Mouse (Mus musculus): ENCODE results near the gene Glb1. TPM values are rescaled to one million over a fixed set of nuclear protein-coding genes. Genes with fewer than 3 reads are reported as not detected.

The Glb1 gene
- polyA plus RNA-seq, 1 experiment from 2014 or later: 47.7 TPM

- Histone ChIP-seq H3K9me3 (no peaks in the 10 kb centered on the region), H3K36me3 (no peaks in the 10 kb centered on the region), H3K4me1 (no peaks in the 10 kb centered on the region), H3K27me3 (no peaks in the 10 kb centered on the region), H3K9ac (no peak overlapping the region), H3K4me3 (no peak overlapping the region), H3K27ac (no peak overlapping the region), H3K4me2 (no peak overlapping the region)
- ATAC-seq (ENCODE audit: borderline replicate concordance, extremely low read depth, low FRiP score, low TSS enrichment): no peak
- WGBS: 67% methylated on average over 5 of the region's 5 CpGs
These were observed 83.9 kb downstream of the Glb1 start for GRCm38 (mm10) chr9:114484771-114485170.

GRCm38 (mm10) chr9:114486808-114487207 lies 85.9 kb downstream of the Glb1 start:
- Histone ChIP-seq H3K27ac (no peak overlapping the region), H3K4me3 (no peak overlapping the region), H3K9ac (no peak overlapping the region), H3K4me1 (no peaks in the 10 kb centered on the region), H3K36me3 (no peaks in the 10 kb centered on the region), H3K9me3 (no peaks in the 10 kb centered on the region), H3K4me2 (no peak overlapping the region), H3K27me3 (no peaks in the 10 kb centered on the region)
- ATAC-seq (ENCODE audit: borderline replicate concordance, extremely low read depth, low FRiP score, low TSS enrichment): no peak
- 64% methylated on average over 4 of the region's 4 CpGs for WGBS

- H3K4me1 ChIP-seq: no peaks in the 10 kb centered on the region
- 71% methylated on average over 23 of the region's 23 CpGs for WGBS
- no peaks in the 10 kb centered on the region for H3K27me3 ChIP-seq
- no peak overlapping the region for H3K27ac ChIP-seq
- ATAC-seq (ENCODE audit: borderline replicate concordance, extremely low read depth, low FRiP score, low TSS enrichment): no peak
- no peak overlapping the region for H3K4me2 ChIP-seq
- no peak overlapping the region for H3K4me3 ChIP-seq
- H3K9ac ChIP-seq: no peak overlapping the region
- H3K9me3 ChIP-seq: no peaks in the 10 kb centered on the region
- no peaks in the 10 kb centered on the region for H3K36me3 ChIP-seq
These were observed 86.8 kb downstream of the Glb1 start for GRCm38 (mm10) chr9:114487481-114488258.

DNA sequence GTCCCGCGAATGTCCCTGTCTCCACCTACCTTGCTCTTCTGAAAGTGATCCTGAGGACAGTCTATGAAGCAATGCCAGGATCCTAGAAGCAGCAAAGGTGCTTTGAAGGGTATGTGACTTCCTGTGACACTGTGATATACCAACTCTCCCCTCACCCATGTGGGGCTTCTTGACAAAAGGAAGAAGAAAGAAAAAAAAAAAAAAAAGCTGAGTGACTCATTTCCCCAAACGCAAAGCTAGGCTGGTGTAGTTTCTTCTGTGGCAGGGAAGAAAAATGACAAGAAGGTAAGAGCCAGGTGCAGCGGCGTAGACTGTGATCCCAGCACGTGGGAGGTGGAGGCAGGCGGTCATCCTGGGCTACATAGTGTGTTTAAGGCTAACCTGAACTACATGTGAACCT lies 95.6 kb downstream of the Glb1 start:
- no peaks in the 10 kb centered on the region for H3K27me3 ChIP-seq
- no peak overlapping the region for H3K9ac ChIP-seq
- H3K4me1 ChIP-seq: no peaks in the 10 kb centered on the region
- H3K4me2 ChIP-seq: no peak overlapping the region
- H3K27ac ChIP-seq: no peak overlapping the region
- 76% methylated on average over 7 of the region's 7 CpGs for WGBS
- H3K36me3 ChIP-seq: no peaks in the 10 kb centered on the region
- ATAC-seq (ENCODE audit: borderline replicate concordance, extremely low read depth, low FRiP score, low TSS enrichment): no peak
- no peak overlapping the region for H3K4me3 ChIP-seq
- H3K9me3 ChIP-seq: no peaks in the 10 kb centered on the region

GRCm38 (mm10) chr9:114498218-114498617 lies 97.3 kb downstream of the Glb1 start:
- WGBS: 6% methylated on average over 11 of the region's 11 CpGs
- Histone ChIP-seq H3K9ac (no peak overlapping the region), H3K27me3 (no peaks in the 10 kb centered on the region), H3K4me3 (no peak overlapping the region), H3K4me1 (no peaks in the 10 kb centered on the region), H3K27ac (no peak overlapping the region), H3K36me3 (no peaks in the 10 kb centered on the region), H3K9me3 (no peaks in the 10 kb centered on the region), H3K4me2 (peak overlapping the region; percentile 30; the same call in 1 of the 2 replicates)
- peak; percentile 74; the same call in 1 of the 2 replicates for ATAC-seq (ENCODE audit: borderline replicate concordance, extremely low read depth, low FRiP score, low TSS enrichment)

DNA sequence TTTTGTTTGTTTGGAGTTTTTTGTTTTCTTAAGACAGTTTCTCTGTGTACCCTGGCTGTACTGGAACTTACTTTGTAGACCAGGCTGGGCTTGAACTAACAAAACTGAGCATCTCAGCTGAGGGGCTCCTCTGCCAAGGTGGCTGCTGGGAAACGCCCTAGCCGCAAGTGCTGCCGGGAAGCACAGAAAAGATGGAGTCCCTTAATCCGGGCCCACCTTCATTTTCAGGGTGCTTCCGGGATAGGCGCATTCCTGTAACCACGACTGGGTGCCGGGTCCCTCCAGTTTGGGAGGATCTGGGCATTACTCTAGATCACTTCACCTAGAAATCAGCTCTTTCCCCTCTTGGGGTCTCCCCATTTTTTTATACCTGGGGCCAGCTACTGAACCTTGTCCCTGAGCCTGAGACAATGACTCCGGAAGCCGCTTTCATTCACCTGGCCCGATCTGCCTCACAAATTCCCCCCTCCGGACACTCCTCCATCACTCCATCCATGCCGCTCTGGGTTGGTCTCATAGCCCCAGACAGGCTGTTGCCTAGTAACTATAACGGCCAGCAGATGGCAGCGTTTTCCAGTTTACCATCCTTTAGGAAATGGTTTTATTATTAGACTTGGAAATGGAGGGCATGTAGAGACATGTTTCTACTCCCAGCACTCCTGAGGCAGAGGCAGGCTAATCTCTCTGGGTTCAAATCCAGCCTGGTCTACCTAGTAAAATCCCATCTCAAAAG lies 99.1 kb downstream of the Glb1 start:
- 13% methylated on average over 15 of the region's 15 CpGs for WGBS
- Histone ChIP-seq H3K27ac (no peak overlapping the region), H3K36me3 (no peaks in the 10 kb centered on the region), H3K9ac (no peak overlapping the region), H3K9me3 (no peaks in the 10 kb centered on the region), H3K27me3 (no peaks in the 10 kb centered on the region), H3K4me3 (no peak overlapping the region), H3K4me2 (peak overlapping the region; percentile 14; the same call in 1 of the 2 replicates), H3K4me1 (no peaks in the 10 kb centered on the region)
- ATAC-seq (ENCODE audit: borderline replicate concordance, extremely low read depth, low FRiP score, low TSS enrichment): no peak; the same call in 1 of the 2 replicates

- WGBS: 85% methylated on average over 7 of the region's 7 CpGs
- no peaks in the 10 kb centered on the region for H3K9me3 ChIP-seq
- no peak overlapping the region for H3K4me2 ChIP-seq
- no peak for ATAC-seq (ENCODE audit: borderline replicate concordance, extremely low read depth, low FRiP score, low TSS enrichment)
- no peaks in the 10 kb centered on the region for H3K4me1 ChIP-seq
- no peaks in the 10 kb centered on the region for H3K36me3 ChIP-seq
- no peak overlapping the region for H3K27ac ChIP-seq
- no peak overlapping the region for H3K4me3 ChIP-seq
- no peak overlapping the region for H3K9ac ChIP-seq
- no peaks in the 10 kb centered on the region for H3K27me3 ChIP-seq
These were observed 100.2 kb downstream of the Glb1 start for GRCm38 (mm10) chr9:114501111-114501510.

DNA sequence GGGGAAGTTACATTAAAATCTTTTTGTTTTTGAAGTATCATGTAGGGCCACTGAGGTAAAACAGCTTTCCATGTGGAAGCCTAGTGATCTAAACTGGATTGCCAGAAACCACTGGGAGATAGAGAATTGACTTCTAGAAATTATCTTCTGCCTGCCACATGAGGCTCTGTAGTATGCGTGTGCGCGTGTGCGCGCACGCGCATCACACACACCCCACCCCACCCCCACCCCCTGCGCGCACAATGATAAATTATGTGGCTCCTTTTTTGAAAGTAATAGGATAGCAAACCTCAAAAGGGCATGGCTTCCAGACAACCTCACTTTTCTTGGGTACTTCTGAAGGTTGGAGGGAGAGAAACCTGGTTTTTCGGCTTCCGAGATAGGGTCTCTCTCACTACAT lies 101.0 kb downstream of the Glb1 start:
- no peaks in the 10 kb centered on the region for H3K4me1 ChIP-seq
- WGBS: 95% methylated on average over 11 of the region's 11 CpGs
- no peak overlapping the region for H3K27ac ChIP-seq
- no peak overlapping the region for H3K4me2 ChIP-seq
- no peak overlapping the region for H3K4me3 ChIP-seq
- no peak for ATAC-seq (ENCODE audit: borderline replicate concordance, extremely low read depth, low FRiP score, low TSS enrichment)
- H3K27me3 ChIP-seq: no peaks in the 10 kb centered on the region
- no peaks in the 10 kb centered on the region for H3K36me3 ChIP-seq
- H3K9me3 ChIP-seq: no peaks in the 10 kb centered on the region
- H3K9ac ChIP-seq: no peak overlapping the region

DNA sequence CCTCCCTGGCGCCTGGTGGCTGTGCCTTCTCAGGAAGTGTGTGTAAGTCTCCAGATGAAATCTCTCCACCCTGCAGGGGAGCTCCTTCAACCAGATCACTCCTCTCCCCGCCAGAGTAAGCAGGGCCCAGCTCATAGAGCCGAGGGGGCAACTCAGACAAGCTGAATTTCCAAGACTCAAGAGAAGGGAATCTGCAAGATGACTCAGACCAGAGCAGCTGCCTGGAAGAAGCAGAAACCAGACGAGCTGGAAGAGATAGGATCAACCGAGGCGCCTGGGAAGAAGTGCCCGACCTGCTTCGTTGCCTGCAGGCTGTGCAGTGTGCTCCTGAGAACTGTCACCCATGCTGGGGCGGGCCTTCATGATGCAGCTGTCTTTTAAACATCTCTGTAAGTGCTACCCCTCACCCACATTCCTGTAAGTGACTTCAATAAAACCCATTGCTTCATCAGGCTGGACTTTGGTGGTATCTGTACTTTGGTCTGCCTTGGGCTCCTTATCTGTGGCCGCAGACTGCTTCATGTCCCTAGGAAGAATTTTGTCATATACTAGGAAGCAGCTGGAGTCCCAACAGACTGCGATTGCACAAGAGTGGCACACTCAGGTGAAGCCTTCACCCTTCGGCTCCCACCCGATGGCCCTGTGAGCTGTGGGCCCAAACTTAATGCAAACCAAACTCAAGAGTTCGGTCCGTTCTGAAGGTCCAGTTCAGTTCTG lies 102.0 kb downstream of the Glb1 start:
- no peak overlapping the region for H3K4me3 ChIP-seq

GRCm38 (mm10) chr9:114504816-114505215 lies 103.9 kb downstream of the Glb1 start, which contains the start of gene Ccr4:
TSS of gene Ccr4 (minus strand) at chr9:114504916.
- peaks cover 2% of the 10 kb centered on the region for H3K36me3 ChIP-seq
- H3K9me3 ChIP-seq: no peaks in the 10 kb centered on the region
- 83% methylated on average over 9 of the region's 9 CpGs for WGBS
- no peaks in the 10 kb centered on the region for H3K4me1 ChIP-seq
- H3K4me3 ChIP-seq: no peak within 1 kb of the TSS
- H3K4me2 ChIP-seq: no peak within 1 kb of the TSS
- no peaks in the 10 kb centered on the region for H3K27me3 ChIP-seq
- ATAC-seq (ENCODE audit: borderline replicate concordance, extremely low read depth, low FRiP score, low TSS enrichment): no peak
- H3K9ac ChIP-seq: no peak within 1 kb of the TSS
- H3K27ac ChIP-seq: no peak within 1 kb of the TSS

More for the DNA sequence above, 102.0 kb downstream of the Glb1 start:
- ATAC-seq (ENCODE audit: borderline replicate concordance, extremely low read depth, low FRiP score, low TSS enrichment): no peak
- no peaks in the 10 kb centered on the region for H3K9me3 ChIP-seq
- 61% methylated on average over 15 of the region's 15 CpGs for WGBS
- no peaks in the 10 kb centered on the region for H3K36me3 ChIP-seq
- no peak overlapping the region for H3K4me2 ChIP-seq
- H3K27me3 ChIP-seq: no peaks in the 10 kb centered on the region
- no peak overlapping the region for H3K9ac ChIP-seq
- no peaks in the 10 kb centered on the region for H3K4me1 ChIP-seq
- H3K27ac ChIP-seq: no peak overlapping the region

GRCm38 (mm10) chr9:114506564-114506963 lies 105.7 kb downstream of the Glb1 start:
- no peak for ATAC-seq (ENCODE audit: borderline replicate concordance, extremely low read depth, low FRiP score, low TSS enrichment)
- H3K4me1 ChIP-seq: no peaks in the 10 kb centered on the region

More at GRCm38 (mm10) chr9:114506564-114506963, 105.7 kb downstream of the Glb1 start:
- Histone ChIP-seq H3K4me2 (no peak overlapping the region), H3K9me3 (no peaks in the 10 kb centered on the region; the same call in 1 of the 2 replicates), H3K4me3 (no peak overlapping the region), H3K9ac (no peak overlapping the region), H3K36me3 (peaks cover 17% of the 10 kb centered on the region), H3K27me3 (no peaks in the 10 kb centered on the region), H3K27ac (no peak overlapping the region)
- 64% methylated on average over 4 of the region's 4 CpGs for WGBS

Measured in lung, embryonic 15.5 days (tissue).